Mouse (Mus musculus) hindbrain, embryonic 10.5 days (tissue): ENCODE results near the gene Wfdc18. TPM values are rescaled to one million over a fixed set of nuclear protein-coding genes. Genes with fewer than 3 reads are reported as not detected.

ENCODE experiments used
- DNase-seq: peaks from one replicate; pipeline ENCODE4 v3.0.0-alpha.2; 2017; ENCODE audit warnings: low spot score
- H3K27ac ChIP-seq: fragments of 300-500 bp; sonication (generic); 2 replicates; pipeline ENCODE4 v1.5.1; 2016; ENCODE audit warnings: mild to moderate bottlenecking, moderate library complexity
- H3K27me3 ChIP-seq: fragments of 300-500 bp; sonication (generic); 2 replicates; pipeline ENCODE4 v1.6.1; 2016; ENCODE audit warnings: mild to moderate bottlenecking; ENCODE audit not compliant: poor library complexity, insufficient read depth, severe bottlenecking
- H3K36me3 ChIP-seq: fragments of 300-500 bp; sonication (generic); 2 replicates; pipeline ENCODE4 v1.6.1; 2016; ENCODE audit warnings: mild to moderate bottlenecking, moderate library complexity
- H3K4me1 ChIP-seq: fragments of 300-500 bp; sonication (generic); replicated peaks from 2 replicates; pipeline ENCODE4 v1.6.1; 2016; ENCODE audit warnings: mild to moderate bottlenecking
- H3K4me3 ChIP-seq: fragments of 300-500 bp; sonication (generic); 2 replicates; pipeline ENCODE4 v1.5.1; 2016; ENCODE audit warnings: mild to moderate bottlenecking, moderate library complexity
- H3K9me3 ChIP-seq: fragments of 300-500 bp; sonication (generic); 2 replicates; pipeline ENCODE4 v1.6.1; 2016; ENCODE audit warnings: mild to moderate bottlenecking, moderate library complexity
- WGBS: fragments of 180-500 bp; shearing (Covaris S2); methylation state at CpG from one replicate; pipeline ENCODE4 v1.1.7; 2016; 5-methylcytosine and 5-hydroxymethylcytosine counted together
- polyA plus RNA-seq: library from polyadenylated mRNA; unstranded; fragments of >200 nt; fragmentation: Nextera tagmentation; extraction: Ambion mirVana; gene quantifications from 2 replicates; pipeline ENCODE4 v1.2.1, GENCODE M21; 2016

Wfdc18 gene
- polyA plus RNA-seq: not detected in 2 replicates

- H3K4me1 ChIP-seq: no peaks in the 10 kb centered on the region
- DNase-seq: no peak
- no peak within 1 kb of the TSS for H3K4me3 ChIP-seq
- no peak within 1 kb of the TSS for H3K27ac ChIP-seq
- H3K36me3 ChIP-seq: no peaks in the 10 kb centered on the region
- H3K9me3 ChIP-seq: no peaks in the 10 kb centered on the region
- H3K27me3 ChIP-seq: no peaks in the 10 kb centered on the region
- 72% methylated on average over 4 of the region's 4 CpGs for WGBS
Observed at GRCm38 (mm10) chr11:83708715-83709114, at the start of gene Wfdc18. Wfdc18 (plus strand) TSS chr11:83709015.

- Histone ChIP-seq H3K4me3 (no peak within 1 kb of the TSS), H3K36me3 (no peaks in the 10 kb centered on the region), H3K9me3 (no peaks in the 10 kb centered on the region), H3K27ac (no peak within 1 kb of the TSS), H3K27me3 (no peaks in the 10 kb centered on the region), H3K4me1 (no peaks in the 10 kb centered on the region)
- 84% methylated on average over 6 of the region's 6 CpGs for WGBS
- DNase-seq: no peak
Observed at GRCm38 (mm10) chr11:83662204-83662603, 46.6 kb upstream of the Wfdc18 start, which contains the start of gene Ccl4. Ccl4 (plus strand) TSS chr11:83662584.

GRCm38 (mm10) chr11:83663532-83663931 is 45.3 kb upstream of the Wfdc18 start:
- Histone ChIP-seq H3K4me3 (no peak overlapping the region), H3K36me3 (no peaks in the 10 kb centered on the region), H3K9me3 (no peaks in the 10 kb centered on the region), H3K27ac (no peak overlapping the region), H3K27me3 (no peaks in the 10 kb centered on the region), H3K4me1 (no peaks in the 10 kb centered on the region)
- WGBS: 86% methylated on average over 5 of the region's 5 CpGs
- DNase-seq: no peak

GRCm38 (mm10) chr11:83671743-83672142 is 37.1 kb upstream of the Wfdc18 start:
- H3K36me3 ChIP-seq: no peaks in the 10 kb centered on the region
- H3K27ac ChIP-seq: no peak overlapping the region
- no peaks in the 10 kb centered on the region for H3K9me3 ChIP-seq
- no peak overlapping the region for H3K4me3 ChIP-seq
- DNase-seq: no peak
- no peaks in the 10 kb centered on the region for H3K27me3 ChIP-seq
- no peaks in the 10 kb centered on the region for H3K4me1 ChIP-seq

GRCm38 (mm10) chr11:83675665-83676064 is 33.1 kb upstream of the Wfdc18 start:
- Histone ChIP-seq H3K27ac (no peak overlapping the region), H3K27me3 (no peaks in the 10 kb centered on the region), H3K4me3 (no peak overlapping the region), H3K36me3 (no peaks in the 10 kb centered on the region), H3K4me1 (no peaks in the 10 kb centered on the region), H3K9me3 (no peaks in the 10 kb centered on the region)
- 86% methylated on average over 1 of the region's 1 CpGs for WGBS
- DNase-seq: no peak

GRCm38 (mm10) chr11:83689918-83690317 is 18.9 kb upstream of the Wfdc18 start:
- 83% methylated on average over 1 of the region's 1 CpGs for WGBS
- H3K36me3 ChIP-seq: no peaks in the 10 kb centered on the region
- DNase-seq: no peak
- no peak overlapping the region for H3K27ac ChIP-seq
- no peaks in the 10 kb centered on the region for H3K27me3 ChIP-seq
- no peaks in the 10 kb centered on the region for H3K4me1 ChIP-seq
- H3K9me3 ChIP-seq: no peaks in the 10 kb centered on the region
- H3K4me3 ChIP-seq: no peak overlapping the region

GRCm38 (mm10) chr11:83692008-83692407 is 16.8 kb upstream of the Wfdc18 start:
- Histone ChIP-seq H3K4me3 (no peak overlapping the region), H3K27ac (no peak overlapping the region), H3K4me1 (no peaks in the 10 kb centered on the region), H3K27me3 (no peaks in the 10 kb centered on the region), H3K36me3 (no peaks in the 10 kb centered on the region), H3K9me3 (no peaks in the 10 kb centered on the region)
- no peak for DNase-seq
- 63% methylated on average over 1 of the region's 1 CpGs for WGBS

- H3K4me1 ChIP-seq: no peaks in the 10 kb centered on the region
- H3K4me3 ChIP-seq: no peak within 1 kb of the TSS
- no peaks in the 10 kb centered on the region for H3K9me3 ChIP-seq
- WGBS: 66% methylated on average over 1 of the region's 1 CpGs
- H3K36me3 ChIP-seq: no peaks in the 10 kb centered on the region
- no peak within 1 kb of the TSS for H3K27ac ChIP-seq
- no peaks in the 10 kb centered on the region for H3K27me3 ChIP-seq
- no peak for DNase-seq
Observed at GRCm38 (mm10) chr11:83703705-83704104, 5.1 kb upstream of the Wfdc18 start, which contains the start of gene Wfdc17. Wfdc17 (plus strand) TSS chr11:83703991.

- H3K4me1 ChIP-seq: no peaks in the 10 kb centered on the region
- no peak for DNase-seq
- H3K9me3 ChIP-seq: no peaks in the 10 kb centered on the region
- no peaks in the 10 kb centered on the region for H3K27me3 ChIP-seq
- H3K36me3 ChIP-seq: no peaks in the 10 kb centered on the region
- no peak overlapping the region for H3K4me3 ChIP-seq
- no peak overlapping the region for H3K27ac ChIP-seq
- WGBS: 93% methylated on average over 5 of the region's 5 CpGs
Observed at GRCm38 (mm10) chr11:83709683-83710082, 868 bp downstream of the Wfdc18 start.

GRCm38 (mm10) chr11:83712671-83713070 is 3.9 kb downstream of the Wfdc18 start:
- Histone ChIP-seq H3K36me3 (no peaks in the 10 kb centered on the region), H3K27me3 (no peaks in the 10 kb centered on the region), H3K27ac (no peak overlapping the region), H3K4me1 (no peaks in the 10 kb centered on the region), H3K4me3 (no peak overlapping the region), H3K9me3 (no peaks in the 10 kb centered on the region)
- WGBS: 94% methylated on average over 1 of the region's 1 CpGs
- DNase-seq: no peak

GRCm38 (mm10) chr11:83713925-83714324 is 5.1 kb downstream of the Wfdc18 start:
- 80% methylated on average over 2 of the region's 2 CpGs for WGBS
- Histone ChIP-seq H3K36me3 (no peaks in the 10 kb centered on the region), H3K4me3 (no peak overlapping the region), H3K27ac (no peak overlapping the region), H3K4me1 (no peaks in the 10 kb centered on the region), H3K9me3 (no peaks in the 10 kb centered on the region), H3K27me3 (no peaks in the 10 kb centered on the region)
- no peak for DNase-seq

- Histone ChIP-seq H3K9me3 (no peaks in the 10 kb centered on the region), H3K4me1 (no peaks in the 10 kb centered on the region), H3K27ac (no peak overlapping the region), H3K27me3 (no peaks in the 10 kb centered on the region), H3K36me3 (no peaks in the 10 kb centered on the region), H3K4me3 (no peak overlapping the region)
- DNase-seq: no peak
- WGBS: 85% methylated on average over 6 of the region's 6 CpGs
Observed at GRCm38 (mm10) chr11:83717042-83717665, 8.3 kb downstream of the Wfdc18 start.

- Histone ChIP-seq H3K9me3 (no peaks in the 10 kb centered on the region), H3K4me1 (no peaks in the 10 kb centered on the region), H3K36me3 (no peaks in the 10 kb centered on the region), H3K27ac (no peak overlapping the region), H3K27me3 (no peaks in the 10 kb centered on the region), H3K4me3 (no peak overlapping the region)
- no peak for DNase-seq
Observed at GRCm38 (mm10) chr11:83720766-83721165, 12.0 kb downstream of the Wfdc18 start.
